Mouse (Mus musculus) kidney, adult 11 months (tissue): ENCODE data around the gene Grin1.
A peak's percentile ranks its signal among the peaks of the same experiment; 100 is the strongest.

Source experiments
- DNase-seq: peaks from one replicate; pipeline ENCODE4 v3.0.0; 2022

The Grin1 gene

DNA sequence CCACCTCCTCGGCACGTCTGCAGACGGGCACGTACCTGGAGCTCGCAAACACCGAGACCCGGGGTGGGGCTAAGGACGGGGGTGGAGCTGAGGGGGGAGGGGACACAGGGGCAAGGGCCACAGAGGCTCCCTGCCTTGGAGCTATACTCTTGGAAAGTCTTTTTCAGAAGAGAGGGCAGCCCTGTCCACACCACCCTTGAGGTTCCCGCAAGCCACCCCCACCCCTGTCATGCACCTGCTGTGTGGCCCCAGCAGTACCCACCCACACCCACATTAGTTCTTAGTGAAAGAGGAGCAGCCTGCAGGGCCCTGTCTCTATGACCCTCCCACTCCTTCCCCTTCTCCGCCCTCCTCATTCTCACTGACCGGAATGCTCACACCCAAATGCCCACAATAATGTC, 7.5 kb downstream of the Grin1 start:
- DNase-seq: no peak

DNA sequence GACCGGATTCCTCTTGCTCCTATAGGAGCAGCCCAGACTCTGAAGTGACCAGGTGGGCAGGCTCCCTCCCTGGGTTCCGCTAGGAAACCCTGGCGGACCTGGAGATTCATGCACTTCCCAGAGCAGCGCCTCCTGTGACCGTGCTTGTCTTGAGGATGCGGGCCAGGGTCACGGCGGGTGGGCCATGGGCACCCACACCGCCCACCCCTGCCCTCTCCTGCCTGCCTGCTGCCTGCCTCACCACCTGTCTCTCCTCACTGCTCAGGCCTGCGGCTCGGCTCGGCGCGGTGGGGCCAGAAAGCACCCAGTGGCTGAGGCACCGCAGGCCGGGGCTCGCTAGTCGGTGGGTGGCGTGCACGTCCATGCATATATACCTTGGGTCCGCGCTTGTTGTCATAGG, 8.0 kb downstream of the Grin1 start:
- no peak for DNase-seq

DNA sequence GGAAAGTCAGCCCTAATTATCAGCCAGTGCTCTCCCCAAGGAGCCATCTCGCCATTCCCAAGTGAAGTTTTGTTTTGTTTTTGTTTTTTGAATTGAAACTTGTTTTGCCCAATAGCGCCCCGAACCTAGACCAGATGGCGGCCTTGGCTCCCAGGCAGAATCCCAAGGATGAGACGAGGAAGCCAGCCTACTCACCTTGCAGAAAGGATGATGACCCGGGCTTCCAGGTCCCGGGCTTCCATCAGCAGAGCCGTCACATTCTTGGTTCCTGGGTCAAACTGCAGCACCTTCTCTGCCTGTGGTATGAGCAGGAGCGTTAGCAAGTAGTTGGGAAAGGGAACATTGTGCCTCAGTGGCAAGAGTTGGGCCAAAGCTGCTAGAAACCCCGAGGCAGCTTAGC, 8.8 kb downstream of the Grin1 start:
- no peak for DNase-seq

DNA sequence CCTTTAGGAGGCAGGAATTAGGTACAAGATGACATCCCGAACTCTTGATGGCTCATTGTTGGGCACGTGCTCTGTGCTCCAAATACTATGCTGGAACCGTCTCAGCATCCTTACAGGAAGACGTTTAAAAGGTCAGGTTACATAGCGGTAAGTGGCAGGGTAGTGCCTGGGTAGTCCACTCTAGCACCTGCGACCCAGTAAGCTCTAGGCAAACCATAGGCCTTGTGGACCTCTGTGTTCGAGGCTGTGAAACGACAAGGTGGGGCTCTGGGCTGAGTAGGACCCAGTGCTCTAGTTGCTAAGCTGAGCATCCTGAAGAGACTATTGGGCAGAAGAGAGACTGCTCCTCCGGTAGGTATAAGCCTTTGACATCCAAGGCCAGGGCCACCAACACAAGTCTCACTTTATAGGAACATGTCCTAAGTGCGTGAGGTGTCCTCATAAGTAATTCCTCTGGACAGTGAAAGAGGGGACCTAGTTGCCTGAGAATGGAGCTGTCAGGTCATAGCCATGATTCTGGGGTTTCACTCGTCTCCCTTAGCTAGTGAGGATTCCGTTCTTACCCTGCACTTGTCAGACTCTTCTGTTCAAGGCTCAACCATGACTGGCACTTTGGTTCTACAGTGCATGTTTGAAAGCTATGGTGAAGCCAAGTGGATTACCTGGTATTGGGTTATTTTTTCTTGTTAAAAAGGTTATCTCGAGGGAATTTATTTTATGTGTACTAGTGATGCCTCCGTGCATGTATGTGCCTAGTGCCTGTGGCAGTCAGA, 13.2 kb downstream of the Grin1 start:
- no peak for DNase-seq

DNA sequence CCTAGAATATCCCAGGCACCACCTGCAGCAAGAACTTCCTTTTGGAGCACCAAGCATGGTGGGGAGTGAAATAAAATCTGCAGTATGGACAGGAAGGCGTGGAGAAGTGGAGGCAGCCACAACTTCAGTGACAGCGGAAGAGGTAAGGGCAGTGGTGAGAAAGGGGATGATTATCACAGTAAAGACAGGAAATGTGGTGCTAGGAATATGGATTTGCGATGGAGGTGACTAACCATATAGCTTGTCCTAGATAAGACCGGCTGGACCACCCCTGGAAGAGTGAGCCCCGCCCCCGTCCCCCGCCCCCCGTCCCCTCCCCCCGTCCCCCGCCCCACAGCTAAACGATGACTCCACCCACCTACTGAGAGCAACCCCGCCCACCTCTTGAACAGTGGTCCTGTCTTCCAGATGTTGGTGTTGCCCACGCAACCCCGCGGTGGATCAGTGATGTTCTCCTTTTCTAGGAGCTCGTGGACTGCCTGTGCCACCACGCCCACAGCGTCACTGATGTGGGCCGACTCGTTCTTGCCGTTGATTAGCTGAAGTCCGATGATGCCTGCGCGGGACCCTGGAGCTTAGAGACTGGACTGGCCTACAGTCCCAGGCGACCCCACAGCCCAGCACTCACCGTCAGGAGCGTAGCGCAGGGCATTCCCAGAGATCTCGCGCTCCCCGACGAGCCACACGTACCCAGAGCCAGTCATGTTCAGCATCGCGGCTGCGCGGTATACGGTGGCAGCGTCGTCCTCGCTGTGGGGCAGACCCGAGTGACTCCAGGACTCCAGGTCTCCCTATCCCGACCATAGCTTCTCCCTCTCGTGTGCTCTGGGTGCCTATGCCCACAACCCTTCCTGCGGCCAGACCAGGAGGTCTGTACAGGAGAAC, 14.1 kb downstream of the Grin1 start:
- DNase-seq: no peak

DNA sequence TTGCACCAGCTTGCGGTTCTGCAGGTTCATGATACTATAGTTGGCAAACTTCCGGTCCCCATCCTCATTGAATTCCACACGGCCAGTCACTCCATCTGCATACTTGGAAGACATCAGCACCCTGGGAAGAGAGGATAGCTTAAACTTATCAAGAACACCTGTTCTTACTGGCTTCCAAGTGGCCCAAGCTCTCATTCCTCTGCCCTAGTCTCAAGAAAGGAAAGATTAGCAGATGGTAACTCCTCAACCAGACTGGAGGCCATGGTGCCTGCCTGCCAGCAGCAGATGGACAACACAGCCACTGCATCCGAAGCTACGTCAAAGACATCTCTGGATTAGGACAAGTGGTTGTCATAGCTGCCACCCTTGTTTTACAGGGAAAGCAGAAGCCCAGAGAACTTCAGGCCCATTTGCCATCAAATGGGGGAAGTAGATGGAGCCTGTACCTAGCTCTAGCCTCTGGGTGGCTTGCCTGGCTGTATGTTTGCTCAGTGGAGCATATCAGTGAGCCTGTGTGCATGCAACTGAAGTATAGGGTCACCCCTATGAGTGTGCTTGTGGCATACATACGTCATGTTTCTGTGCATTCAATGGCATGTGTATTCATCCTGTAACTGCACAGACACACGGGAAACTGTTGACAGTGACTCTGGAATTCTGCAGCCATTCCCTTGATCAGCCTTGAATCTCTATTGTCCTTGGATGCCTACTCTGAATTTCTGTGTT, 14.9 kb downstream of the Grin1 start:
- no peak for DNase-seq

DNA sequence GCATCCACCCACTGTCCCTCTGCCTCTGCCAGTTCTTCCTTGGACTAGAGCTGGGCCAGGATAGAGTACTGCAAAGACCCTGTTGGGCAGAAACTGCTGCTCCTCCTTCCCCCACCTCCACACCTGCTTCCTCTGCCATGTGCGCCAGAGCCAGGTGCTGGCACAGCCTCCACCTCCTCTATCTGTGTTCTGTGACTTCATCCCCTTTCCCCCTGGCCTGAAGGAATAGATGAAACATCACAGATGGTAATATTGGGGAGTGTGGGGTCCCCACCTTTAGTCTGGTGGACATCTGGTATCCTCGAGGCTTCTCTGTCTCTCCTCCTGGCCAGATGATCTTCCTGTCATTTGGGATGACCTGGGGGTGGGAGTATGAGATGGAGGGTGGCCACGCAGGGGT, 15.5 kb downstream of the Grin1 start:
- DNase-seq: no peak

DNA sequence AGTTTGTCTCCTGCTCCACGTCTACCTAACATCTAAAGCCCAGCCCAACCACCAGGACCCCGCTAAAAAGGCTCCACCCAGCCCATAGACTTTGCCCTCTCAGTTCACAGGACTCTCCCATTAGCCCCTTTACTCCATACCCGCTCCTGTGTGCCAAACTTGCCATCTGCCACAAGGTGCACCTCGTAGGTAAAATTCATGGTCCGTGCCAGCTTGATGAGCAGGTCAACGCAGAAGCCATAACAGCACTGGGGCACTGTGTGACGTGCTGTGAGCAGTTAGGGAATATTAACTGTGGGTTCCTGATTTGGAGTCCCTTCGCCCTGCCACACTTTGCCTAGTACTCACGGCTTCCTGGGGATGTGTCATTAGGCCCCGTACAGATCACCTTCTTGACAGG, 20.9 kb downstream of the Grin1 start:
- DNase-seq: no peak

DNA sequence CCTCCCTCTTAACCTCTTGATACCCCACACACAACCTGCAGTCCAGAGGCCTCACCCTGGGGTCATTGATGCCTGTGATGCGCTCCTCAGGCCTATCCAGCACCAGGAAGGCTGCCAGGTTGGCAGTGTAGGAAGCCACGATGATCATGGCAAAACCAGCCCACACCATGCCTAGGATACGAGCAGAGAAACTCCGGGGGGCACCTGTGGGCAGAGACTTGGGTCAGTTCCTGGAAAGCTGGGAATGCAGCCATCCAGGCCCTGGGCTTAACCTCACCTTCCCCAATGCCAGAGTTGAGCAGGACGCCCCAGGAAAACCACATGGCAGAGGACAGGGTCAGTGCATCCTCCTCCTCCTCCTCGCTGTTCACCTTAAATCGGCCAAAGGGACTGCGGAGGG, 21.9 kb downstream of the Grin1 start:
- DNase-seq: no peak

DNA sequence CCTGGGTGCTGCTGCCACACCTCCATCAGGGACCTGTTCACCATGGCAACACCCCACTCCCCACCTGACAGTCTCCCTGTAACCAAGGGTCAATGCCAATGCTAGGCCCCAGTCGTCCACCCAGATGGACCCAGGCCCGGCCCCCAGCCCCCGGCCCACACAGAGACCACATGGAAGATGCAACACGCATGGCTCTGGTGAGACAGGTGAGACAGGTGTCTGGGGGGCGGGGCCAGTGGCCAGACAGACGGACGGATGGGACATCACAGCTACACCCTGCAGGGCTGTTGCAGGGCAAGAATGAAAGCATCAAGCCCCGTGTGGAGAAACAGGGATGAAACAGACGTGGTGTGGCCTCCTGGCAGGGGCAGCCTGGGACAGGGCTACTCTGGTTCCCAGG, 25.3 kb downstream of the Grin1 start:
- DNase-seq: no peak

DNA sequence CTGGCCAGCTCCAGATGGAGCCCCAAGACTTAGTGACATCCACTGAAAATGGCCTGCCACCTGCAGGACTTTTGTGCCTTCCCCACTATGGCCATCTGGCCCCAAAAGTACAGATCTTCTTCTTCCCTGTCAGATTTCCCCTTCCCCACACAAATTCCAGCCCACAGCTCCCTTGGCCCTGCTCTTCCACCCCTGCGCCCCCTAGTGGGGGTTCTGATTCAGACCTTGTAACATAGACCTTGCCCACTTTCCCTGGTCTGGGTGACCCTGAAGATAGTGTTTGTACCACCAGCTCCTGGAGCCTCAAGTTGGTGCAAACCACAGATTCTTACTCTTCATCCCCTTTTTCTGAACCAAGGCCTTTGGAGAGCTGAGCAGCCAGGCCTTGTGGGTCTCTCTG, 26.1 kb downstream of the Grin1 start:
- DNase-seq: no peak

DNA sequence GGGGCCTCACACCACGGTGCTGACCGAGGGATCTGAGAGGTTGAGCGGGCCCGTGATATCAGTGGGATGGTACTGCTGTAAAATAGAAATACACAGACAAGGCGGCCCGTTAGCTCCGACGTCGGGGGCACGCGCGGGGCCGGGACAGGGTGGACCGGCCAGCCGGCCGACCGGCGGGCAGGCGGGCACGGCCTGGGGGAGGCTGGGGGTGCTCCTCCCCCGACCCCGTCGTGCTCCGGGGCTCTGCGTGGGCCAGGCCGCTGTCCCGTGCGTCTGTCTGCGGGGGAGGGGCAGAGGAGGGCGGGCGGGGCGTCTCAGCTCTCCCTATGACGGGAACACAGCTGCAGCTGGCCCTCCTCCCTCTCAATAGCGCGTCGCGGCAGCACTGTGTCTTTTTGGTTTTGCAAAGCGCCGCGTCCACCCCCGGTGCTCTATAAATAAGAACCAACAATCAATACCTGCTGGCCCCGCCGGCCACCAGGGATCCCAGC, 26.9 kb downstream of the Grin1 start:
- no peak for DNase-seq

DNA sequence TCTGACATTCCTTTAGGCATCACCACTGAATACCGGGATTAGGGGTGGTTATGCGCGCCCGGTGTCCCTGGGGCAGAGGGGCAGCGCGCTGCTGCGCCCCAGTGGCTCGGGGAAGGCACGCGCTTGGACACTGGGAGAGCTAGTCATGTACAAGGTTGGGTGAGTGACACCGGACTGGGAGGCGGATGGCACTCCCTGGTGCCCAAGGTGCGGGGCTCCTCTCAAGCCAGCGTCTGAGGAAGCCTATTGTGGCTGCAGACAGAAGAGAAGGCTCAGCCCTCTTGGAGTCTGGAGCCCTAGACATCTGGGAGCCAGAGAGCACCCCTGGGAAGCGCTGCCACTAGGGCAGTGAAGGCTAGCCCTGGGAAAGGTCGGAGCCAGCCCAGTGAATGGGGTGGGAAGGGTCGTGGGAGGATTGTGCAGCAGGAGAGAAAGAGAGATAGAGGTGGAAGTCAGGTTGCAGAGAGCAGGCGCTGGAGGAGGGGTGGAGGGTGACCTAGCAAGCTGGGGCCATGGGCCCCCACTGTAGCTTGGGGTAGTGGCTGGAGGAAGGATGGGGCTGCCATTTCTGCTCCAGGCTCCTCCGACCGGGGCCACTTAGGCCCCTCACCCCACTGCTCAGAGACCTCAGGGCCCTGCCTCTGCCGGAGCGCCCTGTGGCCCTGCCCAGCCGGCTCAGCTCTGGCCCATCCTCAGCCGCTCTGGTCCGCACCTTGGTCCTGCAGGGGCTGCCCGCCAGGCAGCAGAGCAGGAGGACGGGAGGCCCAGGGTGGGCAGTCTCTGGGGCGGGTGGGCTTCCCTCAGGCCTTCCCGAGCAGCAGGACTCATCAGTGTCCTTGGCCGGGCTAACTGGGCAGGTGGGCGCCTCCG, 27.6 kb downstream of the Grin1 start:
- no peak for DNase-seq

DNA sequence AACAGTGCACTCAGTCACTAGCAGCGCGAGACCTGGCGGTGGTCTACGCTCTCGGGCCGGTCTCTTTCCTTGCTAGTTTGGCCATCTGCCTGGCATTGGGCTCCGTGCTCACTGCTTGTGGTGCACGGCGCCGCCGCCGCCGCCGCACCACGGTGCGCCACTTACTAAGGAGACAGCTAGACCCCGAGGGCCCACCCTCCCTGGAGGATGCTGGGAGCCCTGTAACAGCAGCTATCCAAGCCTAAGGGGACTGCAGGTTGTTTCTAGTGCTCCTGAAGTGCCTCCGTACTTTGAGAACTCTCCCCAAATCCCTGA, 28.2 kb downstream of the Grin1 start:
- DNase-seq: no peak

DNA sequence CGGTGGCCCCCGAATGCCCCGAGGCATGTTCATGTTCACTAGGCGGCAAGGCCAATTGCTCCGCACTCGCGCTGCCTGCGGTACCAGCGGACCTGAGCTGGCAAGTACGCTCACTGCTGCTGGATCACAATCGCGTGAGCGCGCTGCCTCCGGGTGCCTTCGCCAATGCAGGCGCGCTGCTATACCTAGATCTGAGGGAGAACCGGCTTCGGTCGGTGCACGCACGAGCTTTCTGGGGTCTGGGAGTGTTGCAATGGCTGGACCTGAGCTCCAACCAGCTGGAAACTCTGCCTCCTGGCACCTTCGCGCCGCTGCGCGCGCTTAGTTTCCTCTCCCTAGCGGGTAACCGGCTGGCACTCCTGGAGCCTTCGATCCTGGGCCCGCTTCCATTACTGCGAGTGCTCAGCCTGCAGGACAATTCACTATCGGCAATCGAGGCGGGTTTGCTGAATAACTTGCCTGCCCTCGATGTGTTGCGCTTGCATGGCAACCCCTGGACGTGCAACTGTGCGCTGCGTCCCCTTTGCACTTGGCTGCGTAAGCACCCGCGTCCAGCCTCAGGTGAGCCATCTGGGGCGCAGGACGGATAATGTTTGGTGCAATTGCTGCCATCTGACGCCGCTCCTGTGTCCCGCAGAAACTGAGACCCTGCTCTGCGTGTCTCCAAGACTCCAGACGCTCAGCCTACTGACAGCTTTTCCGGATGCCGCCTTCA, 28.7 kb downstream of the Grin1 start:
- DNase-seq: no peak

DNA sequence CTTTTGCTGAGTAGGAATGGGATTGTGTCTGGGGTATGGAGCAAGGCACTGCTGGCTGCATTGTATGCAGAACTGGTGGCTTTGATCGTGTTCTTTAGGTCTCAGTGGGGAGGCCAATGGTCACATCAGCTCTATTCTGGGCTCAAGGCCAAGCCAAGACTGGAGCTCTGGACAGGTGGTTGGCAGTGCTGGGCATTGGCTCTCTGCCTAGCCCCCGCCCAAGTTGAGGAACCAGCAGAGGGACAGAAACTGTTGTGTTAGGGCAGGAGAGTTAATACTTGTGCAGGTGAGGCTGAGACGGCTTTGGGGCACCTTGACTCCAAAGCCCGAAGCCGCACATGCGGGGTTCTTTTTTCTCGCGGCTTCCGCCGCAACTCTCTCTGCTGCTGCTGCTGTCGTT, 29.3 kb downstream of the Grin1 start, which contains the start of gene Lrrc26:
Gene Lrrc26, plus strand, starts transcription at position 265 of the 400 bp plus-strand sequence.
- DNase-seq: peak; percentile 78

DNA sequence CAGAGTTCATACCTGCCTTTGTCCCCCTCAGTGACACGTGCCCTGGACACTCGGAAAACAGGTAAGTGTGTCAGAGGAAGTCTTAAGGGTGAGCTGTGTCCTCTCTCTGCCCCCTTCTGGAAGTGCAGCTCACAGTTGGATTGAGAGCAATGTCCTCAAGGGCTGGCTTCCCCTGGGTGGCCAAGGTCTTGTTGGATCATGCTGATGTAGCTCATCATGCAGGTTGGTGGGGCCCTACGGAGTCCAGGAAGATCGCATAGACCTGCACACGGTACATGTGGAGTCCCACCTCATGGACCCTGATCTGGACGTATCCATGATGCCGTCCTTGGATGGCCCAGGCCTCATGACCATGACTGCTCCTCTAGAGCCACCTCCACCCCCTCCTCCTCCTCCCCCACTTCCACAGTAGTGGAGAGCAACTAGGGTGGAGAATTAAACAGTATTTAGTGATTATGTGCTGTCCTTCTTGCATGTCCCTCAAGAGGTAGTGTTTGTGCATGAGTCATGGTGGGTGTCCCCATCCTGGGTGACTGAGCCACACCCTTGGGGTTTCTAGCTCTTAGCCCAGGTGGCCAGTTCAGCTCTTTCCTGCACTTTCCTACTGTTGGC, 30.1 kb downstream of the Grin1 start:
- no peak for DNase-seq

DNA sequence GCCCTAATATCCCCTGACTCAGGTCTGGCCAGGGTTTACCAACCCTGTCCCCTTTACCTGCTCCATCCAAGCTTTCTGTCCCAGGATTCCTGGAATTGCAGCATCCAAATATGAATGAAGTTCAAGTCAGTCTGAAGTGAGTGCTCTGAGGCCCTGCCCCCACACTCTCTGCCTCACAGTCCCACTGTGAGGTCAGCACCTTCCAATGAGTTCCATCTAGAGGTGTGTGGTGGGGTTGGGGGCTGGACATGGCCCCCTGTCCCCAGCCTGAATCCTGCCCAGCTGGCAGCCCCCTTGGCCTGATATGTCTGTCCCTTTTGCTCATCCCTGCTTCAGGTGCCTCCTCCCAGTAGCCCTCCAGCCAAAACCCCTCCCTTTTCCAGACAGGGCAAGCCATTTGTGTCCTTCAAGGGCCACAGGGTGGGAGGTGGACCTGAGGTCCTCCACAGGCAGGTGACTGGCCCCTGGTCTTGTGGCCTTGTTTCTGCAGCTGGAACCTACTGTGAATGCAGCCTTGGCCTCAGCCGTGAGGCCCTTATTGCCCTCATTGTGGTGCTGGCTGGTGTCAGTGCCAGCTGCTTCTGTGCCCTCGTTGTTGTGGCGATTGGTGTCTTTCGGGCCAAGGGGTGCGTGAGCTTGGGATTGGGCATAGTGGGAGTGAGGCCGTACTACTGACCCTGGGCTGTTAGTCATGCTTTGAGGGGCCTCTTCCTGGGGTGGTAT, 30.9 kb downstream of the Grin1 start, which contains the start of gene Tmem210:
Gene Tmem210, plus strand, starts transcription at position 219 of the 723 bp plus-strand sequence.
- no peak for DNase-seq

DNA sequence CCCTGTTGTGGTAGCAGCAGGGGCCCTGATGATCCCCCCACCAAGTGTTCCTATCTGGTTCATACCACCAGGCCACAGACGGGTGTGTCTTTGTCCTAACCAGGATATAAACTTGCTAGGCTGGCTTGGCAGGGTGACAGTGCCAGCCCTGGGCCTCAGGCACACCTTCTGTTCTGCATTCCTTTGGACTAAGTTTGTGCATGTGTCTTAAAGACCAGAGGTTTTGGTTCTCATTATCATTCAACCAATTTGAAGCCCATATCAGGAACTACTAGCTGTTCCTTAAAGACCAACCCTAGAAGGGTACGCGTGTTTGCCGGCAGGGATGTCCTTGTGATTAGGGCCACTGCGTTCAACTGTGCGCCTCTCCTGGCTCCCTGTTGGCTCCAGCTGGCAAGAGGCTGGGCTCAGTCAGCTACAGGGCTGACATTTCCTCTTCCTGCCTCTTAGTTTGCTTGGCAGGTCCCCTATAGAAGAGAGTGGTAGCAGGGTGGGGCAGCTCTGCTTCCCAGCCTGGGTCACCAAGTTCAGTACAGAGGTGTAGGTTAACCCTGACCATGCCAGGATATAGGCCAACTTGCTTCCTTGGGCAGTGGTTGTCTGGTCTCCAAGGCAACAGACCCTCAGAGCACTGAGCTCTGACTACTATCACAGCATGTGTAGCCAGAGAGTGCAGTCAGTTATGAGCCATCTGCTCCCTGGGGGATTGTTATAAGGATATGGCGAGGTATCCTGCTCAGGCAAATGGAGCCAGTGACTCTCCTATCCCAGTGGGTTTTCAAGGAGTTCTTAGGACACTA, 31.9 kb downstream of the Grin1 start:
- peak; percentile 67 for DNase-seq

DNA sequence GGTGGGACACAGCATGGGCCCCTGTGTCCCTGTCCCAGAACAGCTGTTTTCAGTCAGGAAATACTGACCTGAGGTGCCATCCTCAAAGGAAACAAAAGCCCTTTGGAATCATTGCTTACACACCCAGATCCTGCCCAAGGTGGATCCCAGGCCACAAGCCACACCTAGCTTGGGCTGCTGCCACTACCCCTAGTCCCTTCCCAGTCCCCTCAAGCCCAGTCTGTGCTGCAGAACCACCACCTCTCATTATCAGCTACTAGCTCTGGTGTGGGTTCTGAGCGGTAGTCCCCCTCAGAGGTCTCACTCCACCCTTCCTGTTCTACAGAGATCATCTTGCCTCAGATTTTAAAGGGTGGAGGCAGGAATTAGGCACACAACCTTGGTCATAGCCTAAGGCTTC, 32.7 kb downstream of the Grin1 start:
- DNase-seq: no peak
